Mouse (Mus musculus) lung, postnatal 25 days (tissue): ENCODE measurements around the gene Brd3.
"Not testable (repeated sequence)": the region's sequence is repeated elsewhere in the genome, so short reads cannot be mapped to it uniquely, and the experiment has no call there.

Experiments
- DNase-seq: peaks from one replicate; pipeline ENCODE4 v3.0.0; 2022; ENCODE audit warnings: low spot score

Gene Brd3

DNA sequence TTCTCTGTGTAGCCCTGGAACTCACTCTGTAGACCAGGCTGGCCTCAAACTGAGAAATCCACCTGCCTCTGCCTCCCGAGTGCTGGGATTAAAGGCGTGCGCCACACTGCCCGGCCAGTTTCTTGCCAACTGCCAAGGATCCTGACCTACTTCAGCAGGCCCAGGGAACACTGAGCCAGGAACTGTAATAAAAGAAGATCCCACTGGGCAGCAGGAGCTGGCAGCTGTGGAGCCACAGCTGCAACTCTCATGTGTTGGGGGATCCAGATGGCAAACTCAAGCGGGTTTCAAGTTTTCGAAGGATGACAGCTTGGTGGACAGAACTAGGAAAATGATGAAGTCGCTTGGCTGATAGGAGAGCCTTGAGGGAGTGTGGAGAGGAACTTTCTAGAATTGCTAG, 3.2 kb upstream of the Brd3 start:
- no peak for DNase-seq

DNA sequence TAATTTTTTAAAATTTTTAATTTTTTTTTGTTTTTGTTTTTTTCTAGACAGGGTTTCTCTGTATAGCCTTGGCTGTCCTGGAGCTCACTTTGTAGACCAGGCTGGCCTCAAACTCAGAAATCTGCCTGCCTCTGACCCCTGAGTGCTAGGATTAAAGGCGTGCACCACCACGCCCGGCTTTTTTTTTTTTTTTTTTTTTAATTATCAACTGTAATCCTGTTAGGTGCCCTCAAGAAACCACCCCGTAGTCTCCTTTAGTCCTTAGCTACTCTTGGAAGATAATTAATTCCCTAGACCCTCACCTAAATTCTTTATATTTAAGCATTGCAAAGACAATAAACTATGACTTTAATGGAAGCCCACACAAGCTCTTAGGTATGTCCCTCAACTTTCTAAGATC, 804 bp downstream of the Brd3 start:
- not testable (repeated sequence) for DNase-seq

DNA sequence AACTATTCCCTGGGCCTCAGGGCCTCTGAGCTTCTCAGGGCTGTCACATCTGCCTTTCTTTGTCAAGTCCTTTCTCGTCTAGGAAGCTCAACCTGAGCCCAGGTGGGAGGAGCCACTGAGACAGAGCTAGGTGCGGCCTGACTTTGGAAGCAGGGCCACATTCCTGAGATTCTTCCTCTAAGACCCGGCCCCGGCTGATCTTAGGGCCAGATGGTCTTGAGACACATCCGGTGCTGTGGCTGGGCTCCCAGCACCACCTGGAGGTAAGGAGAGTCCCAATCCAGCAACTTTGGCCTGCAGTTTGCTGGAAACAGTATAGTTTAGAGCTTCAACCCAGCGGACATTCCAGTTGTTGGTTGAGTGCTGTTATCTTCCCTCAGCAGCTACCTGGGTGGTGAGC, 1.9 kb downstream of the Brd3 start:
- DNase-seq = peak; percentile 70

DNA sequence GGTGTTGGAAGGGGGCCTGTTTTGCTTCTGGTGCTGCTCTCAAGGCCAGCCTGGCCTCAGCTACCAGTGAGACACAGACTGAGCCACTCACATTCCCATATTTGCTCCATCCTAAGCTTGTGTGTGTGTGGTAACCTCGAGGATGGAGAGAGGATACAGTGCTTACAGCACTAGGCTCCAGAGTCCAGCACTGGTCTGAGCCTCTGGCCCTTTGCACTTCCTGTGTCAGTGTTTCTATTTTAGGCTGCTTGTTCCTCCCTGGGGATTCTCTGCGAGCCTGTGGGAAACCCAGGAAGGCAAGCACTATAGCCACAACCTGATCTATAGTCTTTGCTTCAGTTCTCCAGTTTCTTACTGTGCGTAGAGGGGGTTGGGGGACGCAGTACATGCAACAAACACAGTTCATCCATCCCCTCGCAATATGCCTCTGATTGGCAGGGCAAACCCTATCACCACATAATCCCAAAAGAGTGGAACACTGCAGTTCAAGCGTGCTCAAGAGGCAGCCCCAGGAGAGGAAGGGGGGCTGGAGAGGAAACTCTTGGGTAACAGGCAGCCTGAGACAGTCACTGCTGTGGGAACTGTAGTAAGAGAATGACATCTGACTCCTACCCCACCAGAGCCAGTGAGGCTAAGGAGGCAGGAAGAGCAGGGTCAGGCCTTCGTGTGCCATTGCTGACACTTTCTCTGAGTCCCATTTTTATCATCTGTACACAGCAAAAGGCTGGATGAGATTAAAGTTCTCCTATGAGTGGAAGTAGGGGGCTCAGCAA, 3.2 kb downstream of the Brd3 start:
- peak; percentile 18 for DNase-seq

GRCm38 (mm10) chr2:27496391-27497028, 11.0 kb downstream of the Brd3 start:
- DNase-seq = no peak

- no peak for DNase-seq
Measured at GRCm38 (mm10) chr2:27493971-27494370, 13.5 kb downstream of the Brd3 start.

GRCm38 (mm10) chr2:27490939-27491338, 16.5 kb downstream of the Brd3 start:
- DNase-seq = no peak

GRCm38 (mm10) chr2:27488362-27488761, 19.1 kb downstream of the Brd3 start:
- DNase-seq = no peak

DNA sequence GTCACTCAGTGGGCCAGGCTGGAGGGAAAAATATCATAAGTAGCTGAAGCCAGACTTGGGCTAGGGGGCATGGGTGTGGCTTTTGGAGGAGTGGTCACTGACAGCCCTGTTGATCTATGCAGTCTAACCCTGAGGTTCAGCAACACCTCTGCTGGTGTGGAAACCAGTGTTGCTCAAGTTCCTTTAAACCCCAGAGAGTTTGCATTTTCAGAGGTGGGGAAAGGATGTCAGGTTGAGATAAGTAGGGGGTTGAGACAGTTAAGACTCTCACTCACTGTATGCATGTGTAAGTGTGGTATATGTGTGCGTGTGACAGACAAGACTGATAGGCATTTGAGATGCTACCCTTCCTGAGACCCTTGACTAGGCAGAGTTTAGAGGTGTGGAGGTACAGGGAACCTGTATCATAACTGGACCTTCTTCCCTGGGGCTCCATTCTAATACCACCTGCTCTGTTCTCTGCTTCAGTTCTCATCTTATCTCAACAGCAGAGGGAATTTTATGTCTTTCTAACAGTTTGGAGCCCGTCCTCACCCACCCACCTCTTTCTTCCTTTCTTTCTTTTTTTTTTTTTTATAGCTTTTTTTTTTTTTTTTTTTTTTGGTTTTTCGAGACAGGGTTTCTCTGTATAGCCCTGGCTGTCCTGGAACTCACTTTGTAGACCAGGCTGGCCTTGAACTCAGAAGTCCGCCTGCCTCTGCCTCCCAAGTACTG, 20.0 kb downstream of the Brd3 start:
- DNase-seq = no peak

DNA sequence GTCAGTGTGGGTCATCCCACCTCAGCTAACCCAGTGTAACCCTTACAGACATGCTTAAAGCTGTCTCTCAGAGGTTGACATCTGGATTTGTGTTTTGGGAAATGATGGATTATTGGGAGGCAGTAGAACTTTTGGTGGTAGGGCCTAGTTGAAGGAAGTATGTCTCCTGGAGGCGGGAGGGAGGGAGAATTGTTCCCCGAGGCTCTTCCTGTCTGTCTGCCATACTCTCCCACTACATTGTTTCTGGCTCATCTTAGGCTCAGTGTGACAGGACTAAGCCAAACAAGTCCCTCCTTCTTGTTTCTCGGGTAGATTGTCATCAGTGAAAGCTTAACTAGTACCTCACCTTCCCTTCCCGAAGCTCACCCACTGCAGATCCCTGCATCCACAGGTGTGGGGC, 20.7 kb downstream of the Brd3 start:
- DNase-seq = no peak

- DNase-seq = no peak
Measured at GRCm38 (mm10) chr2:27482265-27482861, 25.1 kb downstream of the Brd3 start.

DNA sequence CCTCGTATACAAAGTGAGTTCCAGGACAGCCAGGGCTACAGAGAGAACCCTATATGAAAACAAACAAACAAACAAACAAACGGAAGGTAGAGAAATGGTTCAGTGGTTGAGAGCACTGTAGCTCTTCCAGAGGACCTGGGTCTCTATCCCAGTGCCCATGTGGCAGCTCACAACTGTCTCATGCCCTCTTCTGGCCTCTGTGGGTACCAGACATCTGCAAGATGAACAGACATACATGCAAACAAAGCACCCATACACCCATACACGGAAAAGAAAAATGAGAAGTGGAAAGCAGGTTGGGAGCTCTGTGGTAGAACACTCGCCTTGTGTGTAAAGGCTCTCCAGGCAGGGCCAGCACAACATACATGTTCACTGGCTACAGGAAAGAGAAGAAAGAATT, 27.1 kb downstream of the Brd3 start:
- no peak for DNase-seq

GRCm38 (mm10) chr2:27479821-27480220, 27.6 kb downstream of the Brd3 start:
- DNase-seq = no peak

DNA sequence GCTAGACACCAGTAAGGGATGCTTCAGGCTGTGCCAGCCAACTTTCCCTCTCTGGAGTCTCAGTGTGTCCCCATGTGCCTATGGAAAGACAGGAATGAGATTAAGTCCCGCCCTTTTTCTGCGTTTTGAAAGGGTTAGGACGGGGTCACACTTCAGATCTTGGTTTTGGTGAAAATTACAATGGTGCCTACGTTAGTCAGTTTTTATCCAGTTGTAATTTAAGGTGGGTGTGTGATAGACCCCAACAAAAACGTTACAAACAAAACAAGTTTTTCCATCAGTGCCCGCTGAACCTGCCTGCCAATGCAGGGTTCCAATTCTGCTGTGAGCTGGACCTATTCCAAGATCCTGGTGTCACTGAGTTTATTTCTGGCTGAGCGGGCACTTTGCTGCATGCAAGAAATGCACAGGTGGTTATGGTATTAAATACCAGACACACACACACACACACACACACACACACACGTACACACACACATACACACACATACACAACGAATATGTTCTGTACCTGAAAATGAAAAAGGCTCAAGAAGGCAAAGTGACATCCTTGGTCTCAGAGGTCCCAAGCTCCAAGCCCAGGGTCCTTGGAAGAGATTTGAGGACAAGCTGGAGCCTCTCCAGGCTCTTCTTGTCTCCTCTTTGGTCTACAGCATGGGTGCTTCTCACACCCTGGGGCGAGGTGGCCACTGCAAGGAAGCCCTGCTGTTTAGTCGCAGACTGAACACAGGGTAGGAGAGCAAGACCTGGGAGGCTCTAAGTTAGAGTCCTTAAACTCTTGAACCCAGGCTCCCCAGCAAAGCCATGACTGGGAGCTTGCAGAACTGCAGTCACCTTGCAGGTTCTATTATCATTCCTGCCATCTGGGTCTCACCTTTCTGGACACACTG, 30.9 kb downstream of the Brd3 start:
- DNase-seq = no peak

DNA sequence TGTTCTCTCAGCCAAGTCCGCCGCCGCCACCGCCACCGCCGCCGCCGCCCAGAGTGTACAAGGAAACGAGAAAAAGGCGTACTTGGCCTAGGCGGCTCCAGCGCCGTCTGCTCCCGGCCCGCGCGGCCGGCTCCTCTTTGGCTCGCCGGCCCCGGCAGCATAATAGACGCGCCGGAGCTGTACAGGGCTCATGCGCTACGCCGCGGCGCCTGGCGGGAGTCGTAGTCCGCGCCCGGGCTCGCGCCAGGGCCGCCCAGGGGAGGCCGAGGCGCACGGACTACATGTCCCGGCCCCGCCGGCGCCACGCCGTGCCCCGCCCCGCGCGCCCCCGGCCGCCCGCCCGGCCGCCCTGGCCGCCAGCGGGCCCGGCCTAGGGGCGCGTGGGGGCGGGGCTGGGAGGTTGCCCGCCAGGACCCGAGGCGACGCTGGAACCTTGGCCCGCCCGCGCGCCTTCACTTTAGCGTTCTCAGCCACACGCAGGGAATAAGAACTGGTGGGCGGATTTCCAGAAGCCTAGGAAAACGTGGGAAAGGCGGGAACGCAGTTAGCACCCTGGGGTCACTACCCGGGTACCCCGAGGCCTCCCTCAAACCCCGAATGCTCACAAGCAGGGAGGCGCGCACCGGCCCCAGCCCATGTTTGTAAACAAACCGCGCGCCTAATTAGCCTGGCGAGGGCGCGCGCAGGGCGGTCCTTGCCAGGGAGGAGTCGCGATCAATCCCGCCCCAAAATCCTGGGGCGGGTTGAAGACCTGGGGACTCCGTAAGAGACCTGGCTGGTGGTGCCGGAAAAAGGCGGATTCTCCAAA, 31.8 kb downstream of the Brd3 start:
- DNase-seq = peak; percentile 94

DNA sequence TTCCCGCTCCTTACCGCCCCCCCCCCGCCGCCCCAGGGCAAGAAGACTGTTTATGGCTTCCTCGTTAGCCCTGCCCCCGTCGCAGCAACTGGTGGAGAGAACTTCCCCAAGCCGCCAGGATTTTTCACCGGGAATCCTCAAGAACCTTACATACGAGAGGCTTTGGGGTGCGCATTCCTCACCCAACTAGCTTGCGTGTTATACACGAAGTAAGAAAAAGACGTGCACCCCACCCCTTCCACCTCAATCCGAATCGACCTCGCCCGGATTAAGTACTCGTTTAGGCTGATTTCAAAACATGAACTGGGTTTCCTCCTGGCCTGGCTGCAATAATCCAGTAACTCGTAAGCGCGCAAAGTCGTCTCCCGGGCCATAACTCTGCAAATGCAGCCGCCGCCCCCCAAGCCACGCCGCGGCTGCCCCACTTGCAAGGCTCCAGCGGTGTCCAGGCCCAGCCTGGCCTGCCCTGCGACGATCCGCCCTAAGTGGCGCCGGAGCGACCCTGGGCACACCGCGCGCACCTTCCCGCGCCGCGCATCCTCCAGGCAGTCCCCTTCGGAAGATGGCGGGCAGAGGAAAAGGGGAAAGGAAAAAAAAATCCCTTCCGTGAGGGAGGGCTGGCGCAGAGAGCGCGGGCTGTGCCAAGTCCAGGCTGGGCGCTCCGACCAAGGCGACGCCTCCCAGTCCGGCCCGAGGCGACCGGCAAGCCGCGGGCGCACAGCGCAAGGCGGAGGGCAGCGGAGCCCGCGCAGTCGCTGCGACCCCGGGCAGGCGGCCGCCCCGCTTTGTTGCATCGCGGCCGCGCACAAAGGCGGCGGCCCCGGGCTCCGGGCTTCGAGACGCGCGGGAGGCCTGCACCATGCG, 32.6 kb downstream of the Brd3 start:
- peak; percentile 24 for DNase-seq

GRCm38 (mm10) chr2:27473911-27474310, 33.6 kb downstream of the Brd3 start:
- no peak for DNase-seq

- DNase-seq = no peak
Measured at GRCm38 (mm10) chr2:27473061-27473765, 34.2 kb downstream of the Brd3 start.

DNA sequence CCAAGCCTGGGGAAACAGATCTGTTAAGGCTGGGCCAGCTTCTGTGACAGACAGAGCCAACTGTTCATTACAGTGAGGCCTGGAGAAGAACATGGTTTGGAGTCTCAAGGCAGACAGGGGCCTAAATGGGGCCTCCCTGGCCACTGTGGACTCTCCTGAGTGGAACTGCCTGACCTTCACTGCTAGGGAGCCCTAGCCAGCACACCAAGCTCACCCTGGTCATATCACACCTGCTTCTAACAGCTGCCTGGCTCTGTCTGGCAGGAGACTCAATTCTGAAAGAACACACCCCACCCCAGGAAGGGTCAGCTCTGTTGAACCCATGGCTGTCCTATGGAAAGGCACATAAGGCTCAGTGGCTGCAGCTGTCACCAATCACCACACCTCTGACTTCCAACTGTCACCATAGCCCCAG, 36.3 kb downstream of the Brd3 start:
- DNase-seq = no peak
